Mouse (Mus musculus) brain, adult 2 months (tissue): ENCODE data around the gene Palld.

Experiments
- DNase-seq: peaks from one replicate; pipeline ENCODE4 v3.0.0; 2011; ENCODE audit warnings: low read depth, low spot score

The Palld gene

GRCm38 (mm10) chr8:61629631-61629968 is 272.9 kb downstream of the Palld start:
- no peak for DNase-seq

GRCm38 (mm10) chr8:61628938-61629630 is 273.4 kb downstream of the Palld start:
- DNase-seq = peak; percentile 17

- no peak for DNase-seq
Observed at GRCm38 (mm10) chr8:61626246-61626952, 276.1 kb downstream of the Palld start.

- DNase-seq = no peak
Observed at GRCm38 (mm10) chr8:61625656-61626210, 276.8 kb downstream of the Palld start.

GRCm38 (mm10) chr8:61623485-61624417 is 278.7 kb downstream of the Palld start:
- DNase-seq = no peak

DNA sequence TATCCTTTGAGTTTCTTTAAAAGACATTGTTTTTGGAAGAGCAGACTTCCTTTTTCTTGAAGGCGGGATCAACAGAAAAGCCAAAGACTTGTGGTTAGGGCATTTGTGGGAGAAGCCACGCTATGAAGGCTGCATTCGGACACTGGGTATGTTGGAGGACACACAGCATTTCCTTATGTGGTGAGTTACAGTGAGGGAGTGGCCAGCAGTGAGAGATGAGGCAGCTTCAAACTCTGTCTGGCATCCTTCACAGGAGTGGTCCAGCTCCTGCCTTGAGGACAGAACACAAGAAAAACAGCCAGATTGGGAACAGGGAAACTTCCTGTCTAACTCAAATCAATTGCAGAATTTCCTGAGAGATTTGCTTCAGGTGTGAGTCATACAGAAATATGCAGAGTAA is 281.2 kb downstream of the Palld start:
- DNase-seq = no peak

- DNase-seq = no peak
Observed at GRCm38 (mm10) chr8:61617651-61618050, 284.8 kb downstream of the Palld start.

- DNase-seq = no peak
Observed at GRCm38 (mm10) chr8:61617049-61617448, 285.4 kb downstream of the Palld start.

GRCm38 (mm10) chr8:61615711-61616697 is 286.5 kb downstream of the Palld start:
- DNase-seq = no peak

- no peak for DNase-seq
Observed at GRCm38 (mm10) chr8:61611741-61612140, 290.7 kb downstream of the Palld start.

DNA sequence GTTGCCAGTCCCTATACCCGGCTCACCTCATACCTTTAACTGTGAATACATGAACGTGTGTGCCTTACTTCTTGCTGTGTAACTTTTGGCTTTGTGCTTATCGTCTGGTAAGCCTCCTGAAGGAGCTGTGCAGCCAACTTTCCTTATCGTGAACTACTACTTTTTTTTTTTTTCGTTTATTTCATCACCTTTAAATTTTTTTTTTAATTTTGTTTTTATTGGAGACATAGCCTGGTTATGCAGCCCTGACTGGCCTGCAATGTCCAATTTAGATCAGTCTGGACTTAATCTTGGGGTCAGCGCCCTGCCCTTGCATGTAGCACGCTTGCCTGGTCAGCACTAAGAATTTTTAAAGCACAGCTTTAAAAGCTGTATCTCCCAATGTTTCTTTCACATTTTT is 291.4 kb downstream of the Palld start:
- DNase-seq = no peak

GRCm38 (mm10) chr8:61610546-61610945 is 291.9 kb downstream of the Palld start:
- no peak for DNase-seq

GRCm38 (mm10) chr8:61607463-61607813 is 295.1 kb downstream of the Palld start:
- DNase-seq = no peak

DNA sequence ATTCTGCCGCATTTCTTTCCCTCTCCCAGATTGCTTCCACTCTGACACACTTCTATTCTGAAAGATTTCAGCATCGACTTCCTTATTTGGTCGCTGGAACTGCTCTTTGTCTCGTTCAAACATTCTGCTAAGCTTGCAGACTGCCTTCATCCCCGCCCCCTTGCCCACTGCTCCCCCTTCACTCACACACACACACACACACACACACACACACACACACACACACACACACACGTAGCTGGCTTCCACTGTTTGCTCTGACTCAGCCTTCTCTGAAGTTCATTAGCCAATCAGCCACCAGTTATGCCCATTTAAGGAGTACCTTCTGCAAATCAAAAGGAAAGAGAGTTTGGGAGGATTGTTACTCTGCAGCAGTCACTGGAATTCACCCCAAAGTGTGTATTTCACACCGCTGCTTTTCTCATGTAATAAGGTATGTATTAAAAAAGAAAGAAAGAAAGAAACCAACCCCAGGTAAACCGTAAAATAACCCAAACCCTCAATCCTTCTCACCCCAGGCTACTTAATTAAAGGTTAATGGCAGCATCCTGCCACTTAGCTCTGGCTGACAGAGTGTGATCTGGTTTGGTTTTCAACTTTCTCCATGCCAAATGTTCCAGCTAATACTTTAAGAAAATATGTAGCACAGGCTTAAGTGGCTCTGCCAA is 295.6 kb downstream of the Palld start:
- DNase-seq = peak; percentile 75

DNA sequence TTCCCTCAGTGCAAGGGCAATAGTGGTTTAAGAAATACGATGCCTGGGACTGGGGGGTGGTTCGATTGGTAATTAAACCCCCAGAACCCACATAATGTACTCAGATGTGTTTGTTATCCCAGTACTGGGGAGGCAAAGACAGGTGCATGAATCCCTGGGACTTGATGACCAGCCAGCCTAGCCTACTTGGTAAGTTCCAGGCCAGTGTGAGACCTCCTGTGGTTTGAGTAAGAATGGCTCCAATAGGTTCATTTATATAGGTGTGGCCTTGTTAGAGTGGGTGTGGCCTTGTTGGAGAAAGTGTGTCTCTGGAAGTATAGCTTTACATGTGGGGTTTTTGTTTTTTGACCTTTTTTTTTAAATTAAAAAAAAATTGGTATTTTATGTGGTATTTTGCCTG is 297.6 kb downstream of the Palld start:
- no peak for DNase-seq

GRCm38 (mm10) chr8:61596889-61597288 is 305.6 kb downstream of the Palld start:
- DNase-seq = no peak

DNA sequence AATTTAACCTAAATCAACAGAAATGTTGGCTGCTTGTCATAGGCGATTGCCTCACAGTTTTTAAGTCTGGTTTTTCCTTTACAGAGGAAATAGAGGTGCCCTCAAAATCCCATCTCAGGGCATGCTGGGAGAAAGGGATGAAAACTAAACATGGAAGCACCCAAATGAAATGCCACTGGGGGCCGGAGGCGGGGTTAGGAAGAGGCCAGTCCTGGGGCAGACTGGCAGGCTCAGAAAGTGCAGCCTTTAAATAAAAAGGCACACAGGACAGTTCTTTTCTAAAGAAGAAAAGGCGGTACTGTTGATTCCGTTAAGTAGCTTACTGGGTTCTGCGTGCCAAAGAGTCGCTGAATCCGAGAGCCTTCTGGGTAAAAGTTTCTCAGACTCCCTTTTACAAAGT is 311.0 kb downstream of the Palld start:
- no peak for DNase-seq

DNA sequence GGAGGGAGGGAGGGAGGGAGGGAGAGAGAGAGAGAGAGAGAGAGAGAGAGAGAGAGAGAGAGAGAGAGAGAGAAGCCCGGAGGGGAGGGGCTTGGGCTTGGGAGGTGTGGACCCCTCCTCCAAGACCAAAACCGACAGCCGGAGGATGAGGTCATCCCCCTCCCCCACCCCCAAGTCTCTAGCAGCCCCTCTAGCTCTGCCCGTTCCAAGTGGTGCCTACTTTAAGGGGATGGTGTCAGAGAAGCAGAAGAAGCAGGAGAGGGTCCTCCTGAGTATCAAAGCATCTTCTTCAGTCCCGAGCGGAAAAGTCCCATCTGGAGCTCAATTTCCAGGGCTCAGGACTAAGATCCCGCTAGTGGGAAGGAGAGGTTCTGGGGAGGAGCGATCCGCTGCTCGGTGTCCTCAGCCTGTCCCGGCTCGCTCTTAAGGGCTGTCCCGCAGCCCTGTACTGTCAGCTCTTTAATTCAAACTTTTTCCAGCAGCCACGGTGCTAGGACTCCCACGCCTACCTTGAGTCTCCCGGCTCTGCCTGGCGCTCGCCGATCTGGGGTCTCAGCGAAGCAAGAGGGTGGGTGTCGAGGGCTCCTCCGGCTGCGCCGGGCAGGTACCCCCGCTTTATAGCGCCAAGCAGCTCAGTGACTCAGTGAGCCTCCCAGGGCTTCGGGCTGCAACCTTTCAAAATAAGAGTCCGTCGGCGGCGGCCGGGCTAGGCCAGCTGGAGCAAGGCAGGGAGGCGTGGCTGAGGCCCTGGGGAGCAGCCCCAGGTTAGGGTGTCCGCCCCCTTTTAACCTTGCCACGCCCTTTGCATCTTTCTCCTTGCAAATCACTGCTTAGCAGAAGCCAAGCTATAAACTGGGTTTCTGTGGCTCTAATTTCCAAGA is 311.7 kb downstream of the Palld start:
- peak; percentile 60 for DNase-seq

- DNase-seq = no peak
Observed at GRCm38 (mm10) chr8:61589972-61590391, 312.5 kb downstream of the Palld start.
